Mouse (Mus musculus): ENCODE results near the gene Hpse. TPM values are rescaled to one million over a fixed set of nuclear protein-coding genes. Genes with fewer than 3 reads are reported as not detected.

The Hpse gene
- total RNA-seq (2021) = under 1 TPM; 0.60 to 0.73 TPM

DNA sequence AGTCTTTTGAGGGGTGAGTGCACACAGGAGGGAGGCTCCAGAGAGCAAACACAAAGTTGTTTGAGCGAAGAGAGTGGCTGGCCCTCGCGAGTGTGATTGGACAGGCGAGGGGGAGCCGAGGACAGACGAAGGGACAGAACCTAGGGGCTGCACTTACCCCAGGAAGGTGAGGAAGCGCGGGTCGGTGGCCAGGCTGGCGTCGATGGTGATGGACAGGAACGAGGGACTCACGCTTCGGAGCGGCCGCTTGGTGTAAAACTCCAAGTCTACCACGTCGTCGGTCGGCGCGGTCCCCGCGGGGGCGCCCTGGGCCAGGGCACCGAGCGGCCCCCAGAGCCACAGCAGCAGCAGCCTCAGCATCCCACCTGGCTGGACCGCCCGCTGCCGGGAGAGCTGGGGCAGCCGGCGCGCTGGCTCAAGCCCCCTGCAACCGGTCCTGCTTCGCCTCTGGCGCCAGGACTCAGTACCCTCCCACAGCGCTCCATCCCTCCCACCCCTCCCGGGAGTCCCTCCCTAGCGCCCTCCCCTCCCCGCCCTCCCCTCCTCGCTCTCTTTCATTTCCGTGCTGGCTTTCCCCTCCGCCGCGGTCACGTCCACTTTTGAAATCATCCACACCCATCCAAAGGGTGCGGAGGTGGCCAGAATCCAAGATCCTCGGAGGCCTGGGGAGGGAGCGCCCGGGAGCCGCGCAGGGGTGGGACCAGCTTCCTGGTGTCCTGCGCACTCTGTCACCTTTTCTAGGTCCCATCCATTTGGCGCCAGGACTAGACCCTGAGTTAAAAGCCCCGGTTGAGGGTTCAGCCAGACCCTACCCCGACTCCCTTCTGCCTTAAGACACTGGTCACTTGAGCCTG is at the start of gene Hpse:
TSS of gene Hpse (minus strand) at position 482 of the 854 bp plus-strand sequence.
- DNase-seq = no peak

DNA sequence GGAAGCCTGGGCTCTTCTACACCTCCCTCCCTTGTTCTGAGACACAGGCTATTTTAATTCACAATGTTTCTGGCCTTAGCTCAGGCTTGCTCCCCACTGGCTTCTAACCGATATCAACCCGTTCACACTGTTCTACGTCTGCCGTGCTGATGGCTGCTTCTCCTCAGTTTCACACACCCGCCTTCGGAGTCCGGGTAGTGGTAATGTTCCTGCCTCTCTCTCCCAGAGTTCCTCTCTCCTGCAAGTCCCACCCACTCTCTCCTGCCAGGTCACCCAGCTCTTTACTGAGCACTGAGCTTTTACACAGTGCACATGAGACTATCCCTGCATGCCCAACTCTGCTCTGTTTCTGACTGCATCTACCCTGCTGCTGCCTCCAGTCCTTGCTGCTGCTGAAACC is 46.5 kb upstream of the Hpse start:
- DNase-seq = no peak

- DNase-seq = no peak
Observed at GRCm38 (mm10) chr5:100761736-100762135, 42.2 kb upstream of the Hpse start.

GRCm38 (mm10) chr5:100760049-100760663 is 40.6 kb upstream of the Hpse start:
- no peak for DNase-seq

GRCm38 (mm10) chr5:100758121-100758520 is 38.6 kb upstream of the Hpse start:
- DNase-seq = no peak

- DNase-seq = no peak
Observed at GRCm38 (mm10) chr5:100753407-100753806, 33.9 kb upstream of the Hpse start.

DNA sequence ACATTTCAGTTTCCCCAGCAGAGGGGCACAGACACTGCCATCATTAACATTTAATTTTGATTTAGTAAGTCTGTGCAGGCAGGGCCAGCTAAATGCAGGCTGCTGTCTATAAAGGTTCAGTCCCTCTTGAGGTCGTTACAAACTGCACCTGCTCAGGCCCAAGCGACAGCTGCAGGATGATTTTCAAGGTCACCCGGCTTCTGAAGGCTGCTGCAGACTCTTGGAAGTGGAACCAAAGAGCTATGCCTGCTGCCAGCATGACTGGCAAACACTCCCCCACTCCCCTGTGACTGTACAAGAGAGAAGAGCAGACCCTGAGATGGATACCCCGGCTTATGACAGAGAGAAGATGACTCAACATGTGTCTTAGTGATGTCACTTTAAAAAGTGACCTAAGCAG is 32.1 kb upstream of the Hpse start:
- no peak for DNase-seq

- DNase-seq = no peak
Observed at GRCm38 (mm10) chr5:100750617-100751255, 31.2 kb upstream of the Hpse start.

DNA sequence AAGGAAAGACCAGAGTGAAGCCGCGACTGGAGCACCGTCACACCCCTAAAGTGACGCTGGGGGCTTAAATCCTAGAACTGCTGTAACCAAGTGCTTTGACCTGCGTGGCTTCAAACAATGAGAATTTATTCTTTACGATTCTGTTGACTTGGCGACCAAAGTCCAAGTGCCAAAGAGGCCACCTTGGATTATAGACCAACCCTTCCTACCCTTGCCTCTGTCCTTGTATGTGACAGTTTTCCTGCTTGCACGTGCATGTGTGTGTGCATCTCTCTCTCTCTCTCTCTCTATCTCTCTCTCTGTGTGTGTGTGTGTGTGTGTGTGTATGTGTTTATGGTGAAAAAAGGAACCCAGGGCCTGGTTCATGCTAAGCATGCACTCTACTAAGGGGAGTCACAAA is 19.3 kb upstream of the Hpse start:
- no peak for DNase-seq

DNA sequence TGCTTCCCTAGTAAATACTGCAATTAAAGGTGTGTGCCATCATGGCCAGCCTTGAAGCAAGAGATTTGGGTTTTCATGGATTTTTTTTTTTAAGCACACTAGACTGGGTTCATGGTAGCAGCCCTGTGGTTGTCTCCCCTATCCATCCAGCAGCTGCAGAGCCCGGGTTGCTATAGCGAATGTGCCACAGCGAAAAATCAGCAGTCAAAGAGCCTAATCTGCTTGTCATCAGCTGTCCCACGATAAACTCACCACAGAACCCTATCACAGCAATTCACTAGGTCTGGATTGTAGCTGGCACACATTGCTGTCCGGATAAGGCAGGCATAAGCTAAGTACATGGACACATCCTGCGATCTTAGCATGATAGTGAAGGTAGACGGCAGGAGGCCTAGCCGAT is 17.4 kb upstream of the Hpse start:
- DNase-seq = no peak

GRCm38 (mm10) chr5:100734535-100734934 is 15.0 kb upstream of the Hpse start:
- no peak for DNase-seq

- no peak for DNase-seq
Observed at GRCm38 (mm10) chr5:100728757-100729156, 9.2 kb upstream of the Hpse start.

DNA sequence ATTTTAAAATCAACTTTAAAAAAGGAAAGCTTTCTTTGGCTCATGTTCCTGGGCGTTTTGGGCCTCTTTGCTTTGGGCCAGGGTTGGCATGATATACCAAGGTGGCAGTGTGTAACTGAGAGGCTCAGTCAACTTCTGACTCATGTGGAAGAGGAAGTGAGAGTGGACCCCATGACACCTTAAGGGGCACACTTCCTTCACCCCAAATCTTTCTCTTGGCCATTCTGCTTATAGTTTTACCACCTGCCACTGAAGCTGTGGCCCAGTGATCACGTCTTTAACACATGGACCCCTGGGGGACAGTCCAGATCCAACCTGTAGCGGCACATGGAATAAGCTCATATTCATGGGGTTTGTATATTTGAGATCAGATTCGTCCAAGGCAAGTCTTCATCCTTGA is 6.5 kb upstream of the Hpse start:
- no peak for DNase-seq

DNA sequence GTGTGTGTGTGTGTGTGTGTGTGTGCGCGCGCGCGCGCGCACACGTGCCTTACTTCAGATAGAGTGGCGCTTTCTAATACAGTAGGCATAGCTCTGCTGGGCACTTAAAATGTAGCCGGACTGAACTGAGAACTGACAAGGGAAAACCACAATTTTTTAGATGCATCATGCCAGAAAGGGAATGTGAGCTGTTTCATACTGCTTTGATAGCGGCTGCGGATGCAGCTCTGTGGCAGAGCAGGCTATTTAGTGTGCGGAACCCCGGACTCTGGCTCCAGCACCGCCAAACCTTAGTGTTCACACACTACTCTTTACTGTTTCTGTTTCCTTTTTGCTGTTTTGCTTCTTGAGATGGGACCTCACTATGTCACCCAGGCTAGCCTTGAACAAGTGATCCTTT is 2.8 kb downstream of the Hpse start:
- DNase-seq = no peak

DNA sequence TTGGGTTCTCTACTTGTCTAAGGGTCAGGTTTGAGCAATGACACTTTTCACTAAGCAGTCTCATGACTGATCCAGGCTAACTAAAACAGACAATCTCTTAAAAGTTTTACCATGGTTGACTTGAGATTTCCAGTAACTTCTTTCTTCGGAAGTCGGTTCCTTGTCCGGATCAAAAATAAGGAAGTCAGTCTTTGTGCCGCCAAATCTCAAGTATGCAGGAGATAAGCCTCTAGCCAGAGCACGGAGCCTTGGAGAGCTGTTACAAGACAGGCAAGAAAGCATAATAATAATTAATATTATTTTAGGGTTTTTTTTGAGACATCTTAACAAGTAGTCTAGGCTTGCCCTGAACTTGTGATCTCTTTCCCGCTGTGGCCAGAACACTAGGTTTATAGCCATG is 8.3 kb downstream of the Hpse start:
- no peak for DNase-seq

GRCm38 (mm10) chr5:100710012-100710411 is 9.5 kb downstream of the Hpse start:
- DNase-seq = no peak

DNA sequence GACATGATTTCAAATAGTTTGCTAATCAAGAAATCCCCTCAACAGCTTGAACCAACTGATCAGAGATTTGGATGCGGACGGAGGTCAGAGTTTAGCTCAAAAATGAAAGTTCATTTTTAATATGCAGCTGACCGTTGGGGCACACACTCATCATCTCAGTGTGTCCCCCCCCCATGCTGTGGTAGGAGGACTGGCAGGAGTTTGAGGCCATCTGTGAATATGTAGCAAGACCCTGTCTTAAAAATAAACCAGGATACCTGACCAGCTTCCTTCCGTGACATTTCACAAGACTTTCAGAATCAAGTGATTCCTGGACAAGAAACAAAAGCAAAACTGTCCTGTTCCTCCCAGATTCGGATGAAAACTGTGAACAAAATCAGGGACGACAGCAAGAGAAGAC is 10.5 kb downstream of the Hpse start:
- no peak for DNase-seq

- DNase-seq = no peak
Observed at GRCm38 (mm10) chr5:100706675-100707074, 12.8 kb downstream of the Hpse start.

DNA sequence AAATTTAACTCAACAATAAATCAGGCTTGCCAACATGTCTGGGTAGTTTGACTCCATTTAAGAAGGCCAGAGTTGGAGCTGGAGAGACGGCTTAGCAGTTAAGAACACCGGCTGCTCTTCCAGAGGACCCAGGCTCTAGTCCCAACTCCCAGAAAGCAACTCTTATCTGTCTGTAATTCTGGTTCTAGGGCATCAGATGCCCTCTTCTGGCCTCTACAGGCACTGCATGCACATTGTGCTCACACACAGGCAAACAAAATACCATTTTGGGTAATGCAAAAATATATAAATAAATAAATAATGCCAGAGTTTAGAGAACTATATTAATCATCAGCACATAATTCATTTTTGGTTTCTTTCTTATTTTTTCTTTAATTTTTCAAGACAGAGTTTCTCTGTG is 15.2 kb downstream of the Hpse start:
- DNase-seq = no peak

DNA sequence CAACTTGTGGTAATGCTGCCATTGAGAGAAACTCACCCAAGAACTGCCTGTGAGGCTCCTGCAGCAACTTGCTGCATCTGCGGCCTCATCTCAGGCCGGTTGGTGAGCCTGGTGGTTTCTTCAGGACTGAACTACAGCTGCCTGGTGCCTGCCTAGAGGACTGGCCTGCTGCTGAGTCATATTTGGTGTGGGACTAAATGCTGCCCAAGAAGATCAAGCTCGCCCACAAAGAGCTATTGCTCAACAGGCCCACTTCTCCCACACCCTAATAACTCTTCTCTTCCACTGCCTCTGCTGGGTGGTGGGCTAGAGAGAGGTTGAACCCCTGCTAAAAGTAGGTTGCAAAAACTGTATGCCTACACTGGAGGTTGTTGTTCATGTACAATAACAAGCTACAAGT is 17.2 kb downstream of the Hpse start:
- no peak for DNase-seq

- no peak for DNase-seq
Observed at GRCm38 (mm10) chr5:100700861-100701620, 18.5 kb downstream of the Hpse start.

DNA sequence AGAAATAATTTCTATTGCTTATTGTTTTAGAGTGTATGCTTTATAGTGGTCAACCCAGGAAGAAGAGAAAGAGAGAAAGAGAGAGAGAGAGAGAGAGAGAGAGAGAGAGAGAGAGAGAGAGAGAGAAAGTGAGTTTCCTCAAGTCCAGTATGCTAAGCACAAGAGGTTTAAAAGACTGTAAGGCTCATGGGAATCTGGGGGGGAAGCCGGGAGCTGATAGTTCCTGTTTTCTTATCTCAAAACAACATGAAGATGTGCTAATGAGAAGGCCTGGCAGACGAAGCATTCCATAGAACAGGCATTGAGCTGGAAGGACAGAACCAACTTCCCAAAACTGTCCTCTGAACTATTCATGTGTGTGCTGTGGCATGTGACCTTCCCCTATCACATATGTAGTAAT is 21.6 kb downstream of the Hpse start:
- no peak for DNase-seq

DNA sequence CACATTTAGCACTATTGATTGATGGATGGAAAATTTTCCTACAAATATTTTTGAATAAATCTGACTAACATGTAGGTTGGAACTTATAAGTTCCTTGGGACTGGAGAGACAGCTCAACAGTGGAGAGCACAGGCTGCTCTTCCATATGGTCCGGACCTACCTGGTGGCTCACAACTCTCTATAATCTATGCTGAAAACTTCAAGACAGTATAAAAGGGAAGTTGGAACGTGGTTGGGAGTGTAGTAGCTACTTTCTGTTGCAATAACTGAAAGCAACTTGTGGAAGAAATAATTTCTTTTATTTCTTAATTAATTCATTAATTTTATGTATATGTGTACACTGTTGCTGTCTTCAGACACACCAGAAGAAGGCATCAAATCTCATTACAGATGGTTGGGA is 22.1 kb downstream of the Hpse start:
- no peak for DNase-seq
